Mouse (Mus musculus): ENCODE data around the gene Peg10.

GRCm38 (mm10) chr6:4740511-4740910 is 6.6 kb upstream of the Peg10 start:
- no peak for TF ChIP-seq MAFK (IDR thresholded peaks at IDR 0.05; ENCODE audit: insufficient read depth, low read depth, low read length)
- TF ChIP-seq ZNF384 (IDR thresholded peaks at IDR 0.05; ENCODE audit: low read depth, low read length) = no peak
- no peak for TF ChIP-seq HCFC1 (IDR thresholded peaks at IDR 0.05; ENCODE audit: borderline replicate concordance, insufficient read depth, low read length)
- TF ChIP-seq CHD2 (IDR thresholded peaks at IDR 0.05; ENCODE audit: low read depth, low read length) = no peak
- no peak for TF ChIP-seq ZC3H11A (IDR thresholded peaks at IDR 0.05; ENCODE audit: borderline replicate concordance, low read depth, low read length)

Data from ES-E14 (cell line).